Mouse (Mus musculus) heart, embryonic 14.5 days (tissue): ENCODE measurements at regions not wholly inside any gene's neighbourhood (a gene's known extent, or its start where the extent isn't known, plus 50 kb on each side); places are given as distances from the start of the nearest gene placed in this dataset.

Source experiments
- ATAC-seq: fragments of 200-750 bp; cut with Nextera tagmentation; 2 replicates; pipeline ENCODE4 v1.8.0; 2017; ENCODE audit warnings: low read depth, moderate TSS enrichment; ENCODE audit not compliant: insufficient number of reproducible peaks, insufficient read depth, low FRiP score
- H3K27ac ChIP-seq, 2 experiments: fragments of 200-500 bp in 1 of 2; fragments of 300-500 bp in 1 of 2; sonication (generic) in 1 of 2; replicated peaks in 1 of 2; 2 replicates each; pipeline ENCODE4 v1.5.1; 2012 to 2014; ENCODE audit warnings: low read depth in 2 of 2, low read length in 2 of 2, control low read depth in 1 of 2, mild to moderate bottlenecking in 1 of 2, mixed read lengths in 1 of 2; ENCODE audit not compliant: control insufficient read depth in 1 of 2, insufficient read depth in 1 of 2
- H3K27me3 ChIP-seq: fragments of 300-500 bp; sonication (generic); 2 replicates; pipeline ENCODE4 v1.6.1; 2014; ENCODE audit warnings: mild to moderate bottlenecking, low read length, control low read depth; ENCODE audit not compliant: control insufficient read depth, insufficient read depth
- H3K36me3 ChIP-seq: fragments of 300-500 bp; sonication (generic); 2 replicates; pipeline ENCODE4 v1.6.1; 2014; ENCODE audit warnings: mild to moderate bottlenecking, control low read depth, low read length, mixed read lengths; ENCODE audit not compliant: control insufficient read depth, insufficient read depth
- H3K4me1 ChIP-seq, 2 experiments: fragments of 200-500 bp in 1 of 2; fragments of 300-500 bp in 1 of 2; sonication (generic) in 1 of 2; 2 replicates each; pipeline ENCODE4 v1.6.1; 2012 to 2014; ENCODE audit warnings: low read length in 2 of 2, control low read depth in 1 of 2, mixed read lengths in 1 of 2; ENCODE audit not compliant: control insufficient read depth in 2 of 2, insufficient read depth in 2 of 2
- H3K4me2 ChIP-seq: fragments of 300-500 bp; sonication (generic); 2 replicates; pipeline ENCODE4 v1.6.1; 2014; ENCODE audit warnings: mild to moderate bottlenecking, low read length
- H3K4me3 ChIP-seq, 2 experiments: fragments of 200-500 bp in 1 of 2; fragments of 300-500 bp in 1 of 2; sonication (generic) in 1 of 2; 2 replicates each; pipeline ENCODE4 v1.5.1; 2012 to 2014; ENCODE audit warnings: low read length in 2 of 2, mild to moderate bottlenecking in 2 of 2, control low read depth in 1 of 2, low read depth in 1 of 2, moderate library complexity in 1 of 2; ENCODE audit not compliant: control insufficient read depth in 1 of 2, insufficient read depth in 1 of 2
- H3K9ac ChIP-seq: fragments of 300-500 bp; sonication (generic); 2 replicates; pipeline ENCODE4 v1.6.1; 2014; ENCODE audit warnings: mild to moderate bottlenecking, low read length
- H3K9me3 ChIP-seq: fragments of 300-500 bp; sonication (generic); 2 replicates; pipeline ENCODE4 v1.6.1; 2016; ENCODE audit warnings: low read length, control low read depth; ENCODE audit not compliant: control insufficient read depth
- WGBS: fragments of 180-500 bp; shearing (Covaris S2); extraction: QIAGEN DNeasy Blood & Tissue Kit; methylation state at CpG from one replicate; pipeline ENCODE4 v1.1.7; 2014; 5-methylcytosine and 5-hydroxymethylcytosine counted together

- H3K4me3 ChIP-seq = no peak overlapping the region
- no peak overlapping the region for H3K27ac ChIP-seq
- no peaks in the 10 kb centered on the region for H3K27me3 ChIP-seq
- no peaks in the 10 kb centered on the region for H3K4me1 ChIP-seq
- H3K9me3 ChIP-seq = 0 out of 2 replicates have a peak, but pooled peaks cover 3% of the 10 kb centered on the region
- H3K36me3 ChIP-seq = no peaks in the 10 kb centered on the region
- no peak overlapping the region for H3K4me2 ChIP-seq
- WGBS = 78% methylated on average over 6 of the region's 6 CpGs
- H3K9ac ChIP-seq = no peak overlapping the region
- no peak for ATAC-seq
These were observed 149.8 kb downstream of the Hhip start for GRCm38 (mm10) chr8:79907971-79908370.
